Mouse (Mus musculus) urinary bladder, adult 18-20 months (tissue): ENCODE results near the gene Ensa.

Experiments
- DNase-seq, 2 experiments: peaks; one replicate each; pipeline ENCODE4 v3.0.0; 2022; ENCODE audit warnings: low spot score in 2 of 2, mixed read lengths in 2 of 2

Ensa gene

GRCm38 (mm10) chr3:95679551-95679950, 54.8 kb downstream of the Ensa start:
- DNase-seq, result no peak

- DNase-seq, result no peak
Observed at GRCm38 (mm10) chr3:95680673-95681072, 55.9 kb downstream of the Ensa start.

- no peak for DNase-seq
Observed at GRCm38 (mm10) chr3:95681365-95681764, 56.6 kb downstream of the Ensa start.
